In genomic region chr4:105656071-105656655, GRCm38 (mm10) we compare ENCODE assay signal across 12 mouse cellular contexts.
DNase-seq lines count a peak whose midpoint lies in the region; ATAC-seq lines count a peak whose summit lies in the region.
"Had no signal": no experiment of that assay in that cellular context is flagged by ENCODE, and none has a peak within 500 bp of the region (broad histone marks: within the 10 kb centered on the region; RNA-seq: fewer than 3 reads in every experiment).

No protein-coding gene starts in this region.

- H3K4me2 ChIP-seq in hindbrain, embryonic 11.5 days (replicated peaks; ENCODE audit: low read depth, low read length): no peak overlapping the region

- H3K36me3 ChIP-seq in embryonic facial prominence, embryonic 10.5 days (replicated peaks): no peaks in the 10 kb centered on the region
- H3K36me3 ChIP-seq in hindbrain, embryonic 11.5 days (ENCODE audit: control insufficient read depth, insufficient read depth, low read length): no peaks in the 10 kb centered on the region
- H3K36me3 ChIP-seq: hindbrain, embryonic 10.5 days had no signal

- no peak for ATAC-seq in hindbrain, embryonic 11.5 days (ENCODE audit: low FRiP score)
- no peak for ATAC-seq in activated CD4-positive, CD25-positive, alpha-beta regulatory T cell, adult 4 months
- ATAC-seq: CD4-positive, CD25-positive, alpha-beta regulatory T cell, adult 4 months had no signal

- no peaks in the 10 kb centered on the region for H3K27me3 ChIP-seq in embryonic facial prominence, embryonic 10.5 days (replicated peaks; ENCODE audit: low read depth, poor library complexity, severe bottlenecking)
- no peaks in the 10 kb centered on the region for H3K27me3 ChIP-seq in hindbrain, embryonic 11.5 days (ENCODE audit: control insufficient read depth, insufficient read depth, low read length)

- H3K4me1 ChIP-seq in embryonic facial prominence, embryonic 10.5 days: peaks cover 18% of the 10 kb centered on the region
- no peaks in the 10 kb centered on the region for H3K4me1 ChIP-seq in hindbrain, embryonic 11.5 days (replicated peaks; ENCODE audit: control insufficient read depth, insufficient read depth, low read length)

- no peak overlapping the region for H3K27ac ChIP-seq in embryonic facial prominence, embryonic 10.5 days (replicated peaks)
- H3K27ac ChIP-seq in hindbrain, embryonic 11.5 days (ENCODE audit: low read depth, low read length): no peak overlapping the region
- H3K27ac ChIP-seq: hindbrain, embryonic 10.5 days had no signal

- WGBS in embryonic facial prominence, embryonic 10.5 days: 57% methylated on average over 5 of the region's 5 CpGs
- 68% methylated on average over 5 of the region's 5 CpGs for WGBS in hindbrain, embryonic 11.5 days

- H3K9ac ChIP-seq in hindbrain, embryonic 11.5 days (ENCODE audit: low read depth, low read length): no peak overlapping the region

- intact Hi-C loops in heart, postnatal 25 days (cut with DNase I): loop anchor here (2.0 kb wide), 1 partner anchor 147 kb away; no protein-coding TSS in a partner anchor

- peak; percentile 20 for DNase-seq in heart, adult 8-10 months (ENCODE audit: low spot score)
- DNase-seq in heart, postnatal 25 days (ENCODE audit: low spot score): no peak
- DNase-seq in embryonic facial prominence, embryonic 10.5 days (ENCODE audit: low spot score): peak; percentile 31
- peak; percentile 94 for DNase-seq in kidney, adult 9 months
- DNase-seq in lung, postnatal 10 days: peak; percentile 46
- no peak for DNase-seq in hindbrain, embryonic 11.5 days (ENCODE audit: low spot score)
- no peak for DNase-seq in layer of hippocampus, adult 11-12 months (ENCODE audit: low spot score)
- DNase-seq: cerebellum, postnatal 14 days had no signal

- no peaks in the 10 kb centered on the region for H3K9me3 ChIP-seq in embryonic facial prominence, embryonic 10.5 days
- H3K9me3 ChIP-seq in hindbrain, embryonic 11.5 days (ENCODE audit: control insufficient read depth, low read length): no peaks in the 10 kb centered on the region
- H3K9me3 ChIP-seq: hindbrain, embryonic 10.5 days had no signal

- no peak overlapping the region for H3K4me3 ChIP-seq in embryonic facial prominence, embryonic 10.5 days
- no peak overlapping the region for H3K4me3 ChIP-seq in hindbrain, embryonic 11.5 days (ENCODE audit: low read depth, low read length)
- H3K4me3 ChIP-seq: hindbrain, embryonic 10.5 days; myocyte had no signal

Comparison
In these comparisons a context has a peak if more than half of its experiments do, and no peak if none do; other contexts are left out.
1. DNase-seq: peak in heart, adult 8-10 months (single experiment), embryonic facial prominence, embryonic 10.5 days (single experiment), kidney, adult 9 months (single experiment) and lung, postnatal 10 days (single experiment); none in heart, postnatal 25 days (single experiment), hindbrain, embryonic 11.5 days (single experiment) and layer of hippocampus, adult 11-12 months (single experiment).